Mouse (Mus musculus): ENCODE results near the gene B4galt7.
"Not testable (repeated sequence)": the region's sequence is repeated elsewhere in the genome, so short reads cannot be mapped to it uniquely, and the experiment has no call there.

DNA sequence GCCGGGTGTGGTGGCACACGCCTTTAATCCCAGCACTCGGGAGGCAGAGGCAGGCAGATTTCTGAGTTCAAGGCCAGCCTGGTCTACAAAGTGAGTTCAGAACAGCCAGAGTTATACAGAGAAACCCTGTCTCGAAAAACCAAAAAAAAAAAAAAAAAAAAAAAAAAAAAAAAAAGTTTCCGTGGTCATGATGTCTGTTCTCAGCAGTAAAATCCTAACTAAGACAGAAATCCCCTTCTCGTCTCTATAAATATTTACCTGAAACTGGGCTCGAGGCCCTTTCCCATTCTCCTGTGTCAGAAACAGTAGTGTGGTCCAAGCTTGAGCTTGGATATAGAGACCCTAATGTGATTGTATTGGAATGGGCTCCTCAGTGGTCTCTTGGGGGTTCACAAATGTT lies 22.8 kb upstream of the B4galt7 start:
- not testable (repeated sequence) for TF ChIP-seq POLR2A, CTCF (IDR thresholded peaks at IDR 0.05; ENCODE audit: insufficient read depth, low read depth, low read length)

Measured in olfactory bulb, adult 2 months (tissue).